Mouse (Mus musculus) midbrain, embryonic 16.5 days (tissue): ENCODE data around the gene Thap3. TPM values are rescaled to one million over a fixed set of nuclear protein-coding genes. Genes with fewer than 3 reads are reported as not detected.

Experiments
- ATAC-seq: fragments of 200-750 bp; cut with Nextera tagmentation; 2 replicates; pipeline ENCODE4 v1.8.0; 2017; ENCODE audit warnings: moderate TSS enrichment
- H3K27ac ChIP-seq: fragments of 300-500 bp; sonication (generic); 2 replicates; pipeline ENCODE4 v1.5.1; 2014; ENCODE audit warnings: mild to moderate bottlenecking, low read length, mixed read lengths
- H3K27me3 ChIP-seq: fragments of 300-500 bp; sonication (generic); 2 replicates; pipeline ENCODE4 v1.6.1; 2014; ENCODE audit warnings: low read depth, low read length, mixed read lengths; ENCODE audit not compliant: control insufficient read depth, insufficient read depth
- H3K36me3 ChIP-seq: fragments of 300-500 bp; sonication (generic); 2 replicates; pipeline ENCODE4 v1.6.1; 2014; ENCODE audit warnings: mild to moderate bottlenecking, low read length, moderate library complexity, mixed read lengths; ENCODE audit not compliant: control insufficient read depth, insufficient read depth
- H3K4me1 ChIP-seq: fragments of 300-500 bp; sonication (generic); 2 replicates; pipeline ENCODE4 v1.6.1; 2014; ENCODE audit warnings: mild to moderate bottlenecking, low read length, mixed read lengths; ENCODE audit not compliant: control insufficient read depth, insufficient read depth
- H3K4me2 ChIP-seq: fragments of 300-500 bp; sonication (generic); 2 replicates; pipeline ENCODE4 v1.6.1; 2014; ENCODE audit warnings: mild to moderate bottlenecking, low read length, mixed read lengths
- H3K4me3 ChIP-seq: fragments of 300-500 bp; sonication (generic); 2 replicates; pipeline ENCODE4 v1.5.1; 2014; ENCODE audit warnings: low read depth, mild to moderate bottlenecking, low read length, moderate library complexity, mixed read lengths
- H3K9ac ChIP-seq: fragments of 300-500 bp; sonication (generic); 2 replicates; pipeline ENCODE4 v1.6.1; 2014; ENCODE audit warnings: low read depth, low read length, mixed read lengths
- H3K9me3 ChIP-seq: fragments of 300-500 bp; sonication (generic); replicated peaks from 2 replicates; pipeline ENCODE4 v1.6.1; 2014; ENCODE audit warnings: mild to moderate bottlenecking, low read length, mixed read lengths; ENCODE audit not compliant: control insufficient read depth, poor library complexity, severe bottlenecking
- WGBS: fragments of 180-500 bp; shearing (Covaris S2); extraction: QIAGEN DNeasy Blood & Tissue Kit; methylation state at CpG from one replicate; pipeline ENCODE4 v1.1.7; 2014; 5-methylcytosine and 5-hydroxymethylcytosine counted together
- polyA plus RNA-seq: library from polyadenylated mRNA; unstranded; fragments of >200 nt; fragmentation: Nextera tagmentation; extraction: Ambion mirVana; gene quantifications from 2 replicates; pipeline ENCODE4 v1.2.1, GENCODE M21; 2015

Gene Thap3
- polyA plus RNA-seq, 1 experiment from 2014 or later: 30.9 TPM

- Histone ChIP-seq H3K4me1 (no peaks in the 10 kb centered on the region), H3K4me2 (no peak overlapping the region), H3K9me3 (no peaks in the 10 kb centered on the region), H3K9ac (no peak overlapping the region), H3K4me3 (no peak overlapping the region), H3K36me3 (peaks cover 28% of the 10 kb centered on the region), H3K27ac (no peak overlapping the region), H3K27me3 (no peaks in the 10 kb centered on the region)
- 96% methylated on average over 11 of the region's 11 CpGs for WGBS
- ATAC-seq: no peak
Observed at GRCm38 (mm10) chr4:151959849-151960512, 28.8 kb downstream of the Thap3 start.

GRCm38 (mm10) chr4:151957584-151958315, 31.0 kb downstream of the Thap3 start:
- ATAC-seq: no peak
- no peak overlapping the region for H3K27ac ChIP-seq
- no peaks in the 10 kb centered on the region for H3K27me3 ChIP-seq
- no peaks in the 10 kb centered on the region for H3K4me1 ChIP-seq
- H3K4me2 ChIP-seq: no peak overlapping the region
- no peak overlapping the region for H3K9ac ChIP-seq
- H3K9me3 ChIP-seq: no peaks in the 10 kb centered on the region
- WGBS: 93% methylated on average over 9 of the region's 9 CpGs
- H3K4me3 ChIP-seq: no peak overlapping the region
- H3K36me3 ChIP-seq: peaks cover 24% of the 10 kb centered on the region

- no peak overlapping the region for H3K4me3 ChIP-seq
- H3K9ac ChIP-seq: no peak overlapping the region
- no peak overlapping the region for H3K4me2 ChIP-seq
- H3K27me3 ChIP-seq: no peaks in the 10 kb centered on the region
- H3K36me3 ChIP-seq: peaks cover 24% of the 10 kb centered on the region
- 100% methylated on average over 1 of the region's 1 CpGs for WGBS
- no peak overlapping the region for H3K27ac ChIP-seq
- H3K9me3 ChIP-seq: no peaks in the 10 kb centered on the region
- no peak for ATAC-seq
- no peaks in the 10 kb centered on the region for H3K4me1 ChIP-seq
Observed at GRCm38 (mm10) chr4:151955791-151956190, 33.0 kb downstream of the Thap3 start.

- Histone ChIP-seq H3K9ac (no peak overlapping the region), H3K9me3 (no peaks in the 10 kb centered on the region), H3K4me1 (no peaks in the 10 kb centered on the region), H3K27ac (no peak overlapping the region), H3K4me2 (no peak overlapping the region), H3K4me3 (no peak overlapping the region), H3K36me3 (peaks cover 20% of the 10 kb centered on the region), H3K27me3 (no peaks in the 10 kb centered on the region)
- ATAC-seq: no peak
- 91% methylated on average over 6 of the region's 6 CpGs for WGBS
Observed at GRCm38 (mm10) chr4:151953209-151953608, 35.6 kb downstream of the Thap3 start.

- Histone ChIP-seq H3K9ac (no peak overlapping the region), H3K9me3 (no peaks in the 10 kb centered on the region), H3K27ac (no peak overlapping the region), H3K4me2 (no peak overlapping the region), H3K27me3 (no peaks in the 10 kb centered on the region), H3K4me1 (no peaks in the 10 kb centered on the region), H3K4me3 (no peak overlapping the region), H3K36me3 (peaks cover 3% of the 10 kb centered on the region)
- no peak for ATAC-seq
- WGBS: 92% methylated on average over 14 of the region's 14 CpGs
Observed at GRCm38 (mm10) chr4:151948497-151949471, 40.0 kb downstream of the Thap3 start.

- H3K27me3 ChIP-seq: no peaks in the 10 kb centered on the region
- H3K4me3 ChIP-seq: no peak overlapping the region
- no peak for ATAC-seq
- no peak overlapping the region for H3K27ac ChIP-seq
- H3K9me3 ChIP-seq: no peaks in the 10 kb centered on the region
- H3K9ac ChIP-seq: no peak overlapping the region
- no peaks in the 10 kb centered on the region for H3K4me1 ChIP-seq
- H3K36me3 ChIP-seq: no peaks in the 10 kb centered on the region
- H3K4me2 ChIP-seq: no peak overlapping the region
- whole genome bisulfite sequencing: 90% methylated on average over 11 of the region's 11 CpGs
Observed at GRCm38 (mm10) chr4:151946211-151946610, 42.6 kb downstream of the Thap3 start.

- Histone ChIP-seq H3K4me1 (peaks cover 16% of the 10 kb centered on the region), H3K4me2 (no peak overlapping the region), H3K36me3 (no peaks in the 10 kb centered on the region), H3K4me3 (no peak overlapping the region), H3K27me3 (no peaks in the 10 kb centered on the region), H3K9me3 (no peaks in the 10 kb centered on the region), H3K9ac (no peak overlapping the region), H3K27ac (no peak overlapping the region)
- no peak for ATAC-seq
- WGBS: 93% methylated on average over 3 of the region's 3 CpGs
Observed at GRCm38 (mm10) chr4:151938089-151938488, 50.7 kb downstream of the Thap3 start.

- H3K36me3 ChIP-seq: no peaks in the 10 kb centered on the region
- H3K4me3 ChIP-seq: no peak overlapping the region
- no peaks in the 10 kb centered on the region for H3K9me3 ChIP-seq
- no peaks in the 10 kb centered on the region for H3K27me3 ChIP-seq
- WGBS: 92% methylated on average over 13 of the region's 13 CpGs
- no peak overlapping the region for H3K9ac ChIP-seq
- H3K4me1 ChIP-seq: peaks cover 16% of the 10 kb centered on the region
- no peak for ATAC-seq
- no peak overlapping the region for H3K27ac ChIP-seq
- H3K4me2 ChIP-seq: no peak overlapping the region
Observed at GRCm38 (mm10) chr4:151937441-151937840, 51.4 kb downstream of the Thap3 start.
